Mouse (Mus musculus) midbrain, embryonic 10.5 days (tissue): ENCODE results near the gene Ifnar2. TPM values are rescaled to one million over a fixed set of nuclear protein-coding genes. Genes with fewer than 3 reads are reported as not detected.

Experiments used
- DNase-seq: peaks from one replicate; pipeline ENCODE4 v3.0.0-alpha.2; 2017; ENCODE audit warnings: low spot score
- H3K27ac ChIP-seq: fragments of 300-500 bp; sonication (generic); replicated peaks from 2 replicates; pipeline ENCODE4 v1.5.1; 2016; ENCODE audit warnings: mild to moderate bottlenecking
- H3K27me3 ChIP-seq: fragments of 300-500 bp; sonication (generic); 2 replicates; pipeline ENCODE4 v1.6.1; 2016; ENCODE audit warnings: low read depth, mild to moderate bottlenecking; ENCODE audit not compliant: poor library complexity, severe bottlenecking
- H3K36me3 ChIP-seq: fragments of 300-500 bp; sonication (generic); 2 replicates; pipeline ENCODE4 v1.6.1; 2016; ENCODE audit warnings: mild to moderate bottlenecking, moderate library complexity
- H3K4me1 ChIP-seq: fragments of 300-500 bp; sonication (generic); 2 replicates; pipeline ENCODE4 v1.6.1; 2016
- H3K4me3 ChIP-seq: fragments of 300-500 bp; sonication (generic); 2 replicates; pipeline ENCODE4 v1.5.1; 2016; ENCODE audit warnings: mild to moderate bottlenecking, moderate library complexity
- H3K9me3 ChIP-seq: fragments of 300-500 bp; sonication (generic); replicated peaks from 2 replicates; pipeline ENCODE4 v1.6.1; 2016; ENCODE audit warnings: mild to moderate bottlenecking
- WGBS: fragments of 180-500 bp; shearing (Covaris S2); methylation state at CpG from one replicate; pipeline ENCODE4 v1.1.7; 2016; 5-methylcytosine and 5-hydroxymethylcytosine counted together
- polyA plus RNA-seq: library from polyadenylated mRNA; unstranded; fragments of >200 nt; fragmentation: Nextera tagmentation; extraction: Ambion mirVana; gene quantifications from 2 replicates; pipeline ENCODE4 v1.2.1, GENCODE M21; 2016

Gene Ifnar2
- polyA plus RNA-seq, 1 experiment from 2014 or later: 27.9 TPM

DNA sequence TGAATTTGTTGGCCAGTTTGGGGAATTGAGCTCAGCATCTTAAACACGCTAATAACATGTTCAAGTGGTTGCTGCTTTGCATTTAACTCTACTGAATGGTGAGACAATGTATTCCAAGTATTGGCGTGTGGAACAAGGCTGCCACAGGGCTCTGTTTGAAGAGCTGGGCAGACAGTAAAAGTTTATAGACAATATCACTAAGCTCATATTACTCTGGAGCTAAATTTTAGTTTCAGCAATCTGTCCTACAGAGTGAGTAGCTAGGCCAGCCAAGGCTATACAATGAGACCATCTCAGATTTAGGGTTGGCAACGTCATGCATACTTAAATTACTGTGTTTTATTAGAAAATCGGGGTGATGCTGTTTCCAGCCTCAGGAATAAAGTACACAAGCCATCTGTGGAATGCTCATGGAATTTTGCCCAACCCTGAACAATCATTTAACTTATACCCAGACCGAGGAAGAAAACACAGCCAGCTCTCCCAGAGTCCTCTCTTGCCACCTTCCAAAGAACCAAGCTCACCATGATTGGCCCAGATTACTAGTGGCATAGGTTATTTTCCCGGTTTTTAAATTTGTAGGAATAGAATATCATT is 29.1 kb downstream of the Ifnar2 start:
- 91% methylated on average over 6 of the region's 6 CpGs for WGBS
- H3K4me3 ChIP-seq: no peak overlapping the region
- no peak for DNase-seq
- peaks cover 20% of the 10 kb centered on the region for H3K4me1 ChIP-seq
- H3K27ac ChIP-seq: no peak overlapping the region
- H3K36me3 ChIP-seq: peaks cover 18% of the 10 kb centered on the region
- H3K27me3 ChIP-seq: peaks cover 16% of the 10 kb centered on the region; the same call in 1 of the 2 replicates
- no peaks in the 10 kb centered on the region for H3K9me3 ChIP-seq

GRCm38 (mm10) chr16:91403784-91404183 is 31.2 kb downstream of the Ifnar2 start:
- no peak for DNase-seq
- no peaks in the 10 kb centered on the region for H3K9me3 ChIP-seq
- H3K27me3 ChIP-seq: peaks cover 21% of the 10 kb centered on the region; the same call in 1 of the 2 replicates
- H3K27ac ChIP-seq: no peak overlapping the region
- H3K4me3 ChIP-seq: no peak overlapping the region
- peaks cover 21% of the 10 kb centered on the region for H3K4me1 ChIP-seq
- H3K36me3 ChIP-seq: peaks cover 18% of the 10 kb centered on the region
- 89% methylated on average over 9 of the region's 9 CpGs for WGBS

DNA sequence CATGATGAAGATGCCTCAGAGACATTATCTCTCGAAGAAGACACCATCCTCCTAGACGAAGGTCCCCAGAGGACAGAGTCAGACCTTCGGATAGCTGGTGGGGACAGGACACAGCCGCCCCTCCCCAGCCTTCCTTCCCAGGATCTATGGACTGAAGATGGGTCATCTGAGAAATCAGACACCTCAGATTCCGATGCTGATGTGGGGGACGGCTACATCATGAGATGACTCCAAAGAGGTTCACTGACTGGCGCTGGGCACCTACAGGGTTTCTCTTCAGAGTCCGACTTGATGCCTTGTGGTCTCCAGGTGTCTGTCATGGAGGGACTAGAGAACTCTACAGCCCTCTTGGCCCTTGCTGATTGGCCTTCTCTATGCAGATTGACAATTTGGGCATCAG is 31.6 kb downstream of the Ifnar2 start:
- H3K9me3 ChIP-seq: no peaks in the 10 kb centered on the region
- no peak overlapping the region for H3K27ac ChIP-seq
- H3K4me3 ChIP-seq: no peak overlapping the region
- peaks cover 21% of the 10 kb centered on the region for H3K4me1 ChIP-seq
- peaks cover 18% of the 10 kb centered on the region for H3K36me3 ChIP-seq
- DNase-seq: no peak
- 94% methylated on average over 8 of the region's 8 CpGs for WGBS
- peaks cover 21% of the 10 kb centered on the region; the same call in 1 of the 2 replicates for H3K27me3 ChIP-seq

- Histone ChIP-seq H3K27me3 (peaks cover 21% of the 10 kb centered on the region; the same call in 1 of the 2 replicates), H3K4me3 (no peak overlapping the region), H3K27ac (no peak overlapping the region), H3K36me3 (peaks cover 18% of the 10 kb centered on the region), H3K9me3 (no peaks in the 10 kb centered on the region), H3K4me1 (peaks cover 21% of the 10 kb centered on the region)
- no peak for DNase-seq
- 76% methylated on average over 10 of the region's 10 CpGs for WGBS
Measured at GRCm38 (mm10) chr16:91404828-91405577, 32.4 kb downstream of the Ifnar2 start.

- H3K27ac ChIP-seq: peak within 1 kb of the TSS; percentile 86
Measured at GRCm38 (mm10) chr16:91405640-91406584, 33.3 kb downstream of the Ifnar2 start, which contains the start of gene Il10rb. TSS of gene Il10rb (plus strand) at chr16:91406164.

GRCm38 (mm10) chr16:91406585-91407220 is 34.1 kb downstream of the Ifnar2 start:
- peaks cover 21% of the 10 kb centered on the region; the same call in 1 of the 2 replicates for H3K27me3 ChIP-seq
- H3K4me1 ChIP-seq: peaks cover 21% of the 10 kb centered on the region
- peak overlapping the region; percentile 82 for H3K4me3 ChIP-seq
- DNase-seq: peak; percentile 28
- H3K9me3 ChIP-seq: no peaks in the 10 kb centered on the region
- WGBS: 4% methylated on average over 13 of the region's 13 CpGs
- H3K27ac ChIP-seq: peak overlapping the region; percentile 86
- peaks cover 18% of the 10 kb centered on the region for H3K36me3 ChIP-seq

More at GRCm38 (mm10) chr16:91405640-91406584, 33.3 kb downstream of the Ifnar2 start, which contains the start of gene Il10rb:
- peak; percentile 55 for DNase-seq
- Histone ChIP-seq H3K36me3 (peaks cover 18% of the 10 kb centered on the region), H3K27me3 (peaks cover 21% of the 10 kb centered on the region; the same call in 1 of the 2 replicates), H3K4me3 (peak within 1 kb of the TSS; percentile 82), H3K9me3 (no peaks in the 10 kb centered on the region), H3K4me1 (peaks cover 21% of the 10 kb centered on the region)
- WGBS: 7% methylated on average over 51 of the region's 51 CpGs

DNA sequence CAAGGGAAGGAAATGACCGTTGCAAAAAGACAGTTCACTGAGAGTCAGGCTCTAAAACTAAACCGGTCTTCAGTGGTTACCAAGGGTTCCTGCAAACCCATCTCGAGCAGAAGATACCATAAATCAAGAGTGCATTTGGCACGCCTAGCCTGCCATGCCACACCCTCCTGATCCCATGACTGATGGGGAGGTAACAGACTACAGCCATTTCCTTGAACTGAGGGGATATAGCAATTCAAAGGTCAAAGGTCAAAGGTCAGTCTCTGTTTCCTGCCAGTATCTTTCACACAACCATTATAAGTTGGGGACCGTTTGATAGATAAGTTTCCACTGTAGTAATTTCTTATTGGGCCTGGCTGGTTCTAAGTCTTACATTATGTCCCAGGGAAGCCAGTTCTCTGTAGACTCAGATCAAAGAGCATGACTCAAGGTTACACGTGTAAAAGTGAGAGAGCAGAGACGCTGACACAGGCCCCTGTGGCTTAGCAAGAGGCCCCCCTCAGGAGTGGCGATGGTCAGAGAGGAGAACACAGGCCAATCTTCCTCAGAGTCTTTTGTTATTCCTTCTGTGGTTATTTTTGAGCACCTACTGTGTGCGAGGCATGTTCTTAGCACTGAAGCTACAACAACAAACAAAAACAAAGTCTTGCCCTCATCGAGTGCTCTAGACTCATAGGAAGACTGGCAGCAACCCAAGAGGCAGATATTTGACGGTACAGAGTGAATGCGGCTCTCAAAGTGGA is 40.7 kb downstream of the Ifnar2 start:
- H3K4me3 ChIP-seq: no peak overlapping the region
- DNase-seq: no peak
- H3K4me1 ChIP-seq: no peaks in the 10 kb centered on the region
- no peaks in the 10 kb centered on the region for H3K27me3 ChIP-seq
- H3K9me3 ChIP-seq: no peaks in the 10 kb centered on the region
- 82% methylated on average over 12 of the region's 12 CpGs for WGBS
- no peak overlapping the region for H3K27ac ChIP-seq
- no peaks in the 10 kb centered on the region for H3K36me3 ChIP-seq

DNA sequence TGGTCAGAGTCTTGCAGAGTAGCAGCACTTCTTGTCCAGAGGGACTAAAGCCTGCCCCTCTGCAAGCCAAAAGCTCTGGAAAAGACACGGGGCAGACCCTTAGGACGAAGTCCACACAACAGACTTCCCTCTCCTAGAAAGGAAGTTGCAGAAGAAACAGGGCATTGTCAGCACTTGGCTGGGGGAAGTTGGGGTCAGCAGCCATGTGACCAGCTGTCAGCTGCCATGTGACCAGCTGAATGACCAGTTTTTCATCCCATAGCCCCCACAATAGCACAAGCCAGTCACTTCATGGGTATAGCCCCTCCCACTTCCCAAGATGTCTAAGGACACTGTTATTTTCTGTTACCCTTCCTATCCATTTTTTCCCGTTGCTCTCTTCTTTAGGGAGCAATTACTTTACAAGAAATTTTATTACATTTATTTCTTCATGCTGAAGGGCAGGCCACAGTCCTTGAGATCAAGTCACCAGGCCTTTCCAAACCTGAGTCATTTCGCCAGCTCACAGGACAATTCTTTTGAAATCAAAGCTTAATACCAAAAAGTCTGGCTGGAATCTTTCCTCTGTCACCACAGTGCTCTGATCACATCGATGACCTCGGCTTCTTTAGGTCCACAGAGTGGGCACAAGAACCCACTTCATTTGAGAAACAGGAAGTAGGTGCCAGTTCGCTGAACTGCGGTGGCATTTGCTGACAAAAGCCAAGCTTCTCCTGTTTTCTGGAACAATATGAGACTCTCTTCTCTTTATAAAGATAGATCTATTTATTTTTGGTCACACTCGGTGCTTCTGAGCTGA is 43.0 kb downstream of the Ifnar2 start:
- H3K27ac ChIP-seq: no peak overlapping the region
- no peaks in the 10 kb centered on the region for H3K9me3 ChIP-seq
- H3K36me3 ChIP-seq: no peaks in the 10 kb centered on the region
- no peaks in the 10 kb centered on the region for H3K27me3 ChIP-seq
- no peak overlapping the region for H3K4me3 ChIP-seq
- no peak for DNase-seq
- H3K4me1 ChIP-seq: no peaks in the 10 kb centered on the region
- 90% methylated on average over 9 of the region's 9 CpGs for WGBS

DNA sequence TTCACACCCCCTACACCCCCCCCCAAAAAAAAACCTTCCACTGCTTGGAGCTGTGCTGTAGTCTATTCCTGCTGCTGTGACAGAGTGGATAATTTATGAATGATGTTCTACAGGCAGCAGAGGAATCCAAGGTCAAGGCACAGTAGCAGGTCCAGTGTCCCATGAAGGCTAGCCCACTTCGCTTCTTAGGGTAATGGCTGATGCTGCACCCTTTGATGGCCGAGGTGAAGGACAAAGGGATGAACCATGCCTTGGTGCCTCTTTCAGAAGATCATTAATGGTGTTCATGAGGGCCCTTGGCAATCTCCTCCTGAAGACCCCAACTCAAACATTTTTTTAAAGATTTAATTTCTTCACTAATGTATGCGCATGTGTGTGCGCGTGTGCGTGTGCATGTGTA is 43.8 kb downstream of the Ifnar2 start:
- Histone ChIP-seq H3K36me3 (no peaks in the 10 kb centered on the region), H3K9me3 (no peaks in the 10 kb centered on the region), H3K27me3 (no peaks in the 10 kb centered on the region), H3K4me1 (no peaks in the 10 kb centered on the region), H3K27ac (no peak overlapping the region), H3K4me3 (no peak overlapping the region)
- DNase-seq: no peak
- WGBS: 97% methylated on average over 6 of the region's 6 CpGs

DNA sequence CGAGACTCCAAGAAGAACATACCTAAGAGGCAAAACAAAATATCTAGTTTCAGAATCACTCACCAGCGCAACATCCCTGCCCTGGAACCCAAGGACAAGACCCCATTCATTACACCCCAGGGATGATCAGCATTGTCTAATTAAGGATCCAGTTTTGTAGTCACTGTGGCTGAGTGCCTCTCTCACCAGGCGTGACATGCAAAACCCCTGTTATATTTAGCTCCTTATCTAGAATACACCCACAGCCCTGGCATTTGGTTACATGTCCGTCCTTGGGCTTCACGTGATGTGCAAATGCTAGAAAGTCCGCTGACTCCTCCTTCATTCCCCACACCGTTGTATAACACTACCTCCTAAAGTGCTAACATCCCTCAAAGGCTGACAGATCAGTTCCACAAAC is 44.4 kb downstream of the Ifnar2 start:
- Histone ChIP-seq H3K27ac (no peak overlapping the region), H3K9me3 (no peaks in the 10 kb centered on the region), H3K36me3 (no peaks in the 10 kb centered on the region), H3K4me1 (no peaks in the 10 kb centered on the region), H3K4me3 (no peak overlapping the region), H3K27me3 (no peaks in the 10 kb centered on the region)
- WGBS: 86% methylated on average over 7 of the region's 7 CpGs
- no peak for DNase-seq

- Histone ChIP-seq H3K27ac (no peak overlapping the region), H3K4me1 (no peaks in the 10 kb centered on the region), H3K4me3 (no peak overlapping the region), H3K9me3 (no peaks in the 10 kb centered on the region), H3K27me3 (no peaks in the 10 kb centered on the region), H3K36me3 (no peaks in the 10 kb centered on the region)
- DNase-seq: no peak
- 71% methylated on average over 5 of the region's 5 CpGs for WGBS
Measured at GRCm38 (mm10) chr16:91418531-91418930, 45.9 kb downstream of the Ifnar2 start.
